Mouse (Mus musculus): ENCODE data around the gene Tut1. TPM values are rescaled to one million over a fixed set of nuclear protein-coding genes. Genes with fewer than 3 reads are reported as not detected.
"Not testable (repeated sequence)": the region's sequence is repeated elsewhere in the genome, so short reads cannot be mapped to it uniquely, and the experiment has no call there.

The Tut1 gene
- total and polyA plus RNA-seq, 2 experiments from 2014 or later = 10.4 to 18.0 TPM

DNA sequence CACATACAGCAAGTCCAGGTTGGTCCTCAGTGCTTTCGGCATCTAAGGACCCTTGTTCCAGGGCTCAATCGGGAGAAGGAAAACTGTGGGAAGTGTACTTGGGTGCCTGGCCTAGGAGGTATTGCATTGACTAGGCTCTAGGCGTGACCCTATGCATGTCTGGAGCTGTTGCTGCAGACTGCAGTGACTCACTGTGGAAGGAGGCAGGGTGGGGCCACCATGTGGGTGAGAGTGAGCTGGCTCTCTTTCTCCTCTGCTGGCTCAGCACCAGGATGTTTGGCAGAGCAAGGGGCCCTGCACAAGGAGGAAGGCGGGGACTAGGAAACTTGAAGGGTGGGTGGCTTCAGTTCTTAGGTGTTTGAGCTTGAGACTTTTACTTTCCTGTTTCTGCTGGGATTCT, 43.9 kb downstream of the Tut1 start:
- ATAC-seq (ENCODE audit: insufficient read depth, low read depth) = peak; percentile 79

DNA sequence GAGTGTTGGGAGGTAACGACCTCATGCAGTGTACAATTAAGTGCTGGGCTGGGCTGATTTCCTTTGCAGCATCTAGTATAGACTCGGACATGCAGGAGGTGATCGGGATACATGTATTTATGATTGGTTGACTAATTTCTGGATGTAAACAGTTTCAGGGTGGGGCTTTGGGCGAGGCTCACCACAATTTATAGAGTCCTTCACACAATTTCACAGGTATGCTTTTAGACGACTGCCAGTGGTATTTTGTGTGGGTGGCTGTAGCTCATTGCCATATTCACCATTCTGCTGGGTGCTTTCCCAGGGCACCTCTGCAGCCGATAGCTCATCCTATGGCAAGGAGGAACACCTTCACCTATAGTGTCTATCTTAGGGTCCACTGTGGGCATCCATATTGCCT, 44.9 kb downstream of the Tut1 start:
- Histone ChIP-seq H3K27ac (ENCODE audit: low read depth) (no peak overlapping the region), H3K9ac (replicated peaks; ENCODE audit: low read depth, low read length) (no peak overlapping the region), H3K36me3 (replicated peaks; ENCODE audit: control insufficient read depth, insufficient read depth, low read length) (peaks cover 51% of the 10 kb centered on the region), H3K4me1 (ENCODE audit: control insufficient read depth, insufficient read depth) (peaks cover 54% of the 10 kb centered on the region), H3K4me2 (ENCODE audit: low read depth, low read length) (no peak overlapping the region), H3K9me3 (replicated peaks; ENCODE audit: control insufficient read depth, low read length) (no peaks in the 10 kb centered on the region), H3K4me3 (ENCODE audit: low read depth, low read length) (no peak overlapping the region), H3K27me3 (ENCODE audit: control insufficient read depth, insufficient read depth, low read length) (no peaks in the 10 kb centered on the region)
- WGBS = 76% methylated on average over 6 of the region's 6 CpGs
- TF ChIP-seq EP300 (IDR thresholded peaks at IDR 0.05; ENCODE audit: low read depth) = no peak
- TF ChIP-seq CTCF (IDR thresholded peaks at IDR 0.05; ENCODE audit: low read depth) = no peak
- no peak for DNase-seq (ENCODE audit: low spot score)
- no peak for ATAC-seq (ENCODE audit: insufficient read depth, low read depth)

More for the DNA sequence above, 43.9 kb downstream of the Tut1 start:
- TF ChIP-seq EP300 (IDR thresholded peaks at IDR 0.05; ENCODE audit: low read depth) (peak; percentile 33; the same call in 1 of the 2 replicates), CTCF (IDR thresholded peaks at IDR 0.05; ENCODE audit: low read depth) (no peak)
- peak; percentile 85 for DNase-seq (ENCODE audit: low spot score)
- Histone ChIP-seq H3K36me3 (replicated peaks; ENCODE audit: control insufficient read depth, insufficient read depth, low read length) (peaks cover 41% of the 10 kb centered on the region), H3K9me3 (replicated peaks; ENCODE audit: control insufficient read depth, low read length) (no peaks in the 10 kb centered on the region), H3K4me2 (ENCODE audit: low read depth, low read length) (peak overlapping the region; percentile 36), H3K27me3 (ENCODE audit: control insufficient read depth, insufficient read depth, low read length) (no peaks in the 10 kb centered on the region), H3K27ac (ENCODE audit: low read depth) (peak overlapping the region; percentile 68), H3K9ac (replicated peaks; ENCODE audit: low read depth, low read length) (no peak overlapping the region), H3K4me3 (ENCODE audit: low read depth, low read length) (no peak overlapping the region), H3K4me1 (ENCODE audit: control insufficient read depth, insufficient read depth) (peaks cover 64% of the 10 kb centered on the region)
- WGBS = 14% methylated on average over 4 of the region's 4 CpGs

DNA sequence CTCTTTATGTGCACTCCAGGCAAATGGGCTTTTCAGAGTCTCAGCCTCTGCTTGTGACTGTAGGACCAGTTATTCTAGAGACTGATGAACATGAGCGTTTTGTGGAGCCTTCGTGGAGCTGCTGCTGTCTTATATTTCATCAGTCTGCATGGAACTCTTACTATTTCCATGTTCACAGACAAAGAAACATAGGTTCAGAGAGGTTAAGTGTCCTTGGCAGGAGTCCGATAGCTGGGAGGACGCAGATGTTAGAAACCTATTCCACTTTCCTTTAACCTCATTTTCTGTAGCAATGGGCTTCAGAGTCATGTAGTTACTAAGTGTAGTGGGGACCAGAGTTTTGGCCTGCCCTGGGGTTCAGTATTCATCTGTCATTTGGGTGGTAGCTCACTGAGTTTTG, 45.6 kb downstream of the Tut1 start:
- H3K9ac ChIP-seq (replicated peaks; ENCODE audit: low read depth, low read length) = no peak overlapping the region
- H3K27ac ChIP-seq (ENCODE audit: low read depth) = no peak overlapping the region
- no peak overlapping the region for H3K4me3 ChIP-seq (ENCODE audit: low read depth, low read length)
- DNase-seq (ENCODE audit: low spot score) = no peak
- H3K4me1 ChIP-seq (ENCODE audit: control insufficient read depth, insufficient read depth) = peaks cover 48% of the 10 kb centered on the region
- TF ChIP-seq EP300 (IDR thresholded peaks at IDR 0.05; ENCODE audit: low read depth) = no peak
- TF ChIP-seq CTCF (IDR thresholded peaks at IDR 0.05; ENCODE audit: low read depth) = no peak
- H3K27me3 ChIP-seq (ENCODE audit: control insufficient read depth, insufficient read depth, low read length) = no peaks in the 10 kb centered on the region
- ATAC-seq (ENCODE audit: insufficient read depth, low read depth) = no peak
- H3K4me2 ChIP-seq (ENCODE audit: low read depth, low read length) = no peak overlapping the region
- H3K36me3 ChIP-seq (replicated peaks; ENCODE audit: control insufficient read depth, insufficient read depth, low read length) = peaks cover 58% of the 10 kb centered on the region
- WGBS = 72% methylated on average over 4 of the region's 4 CpGs
- no peaks in the 10 kb centered on the region for H3K9me3 ChIP-seq (replicated peaks; ENCODE audit: control insufficient read depth, low read length)

DNA sequence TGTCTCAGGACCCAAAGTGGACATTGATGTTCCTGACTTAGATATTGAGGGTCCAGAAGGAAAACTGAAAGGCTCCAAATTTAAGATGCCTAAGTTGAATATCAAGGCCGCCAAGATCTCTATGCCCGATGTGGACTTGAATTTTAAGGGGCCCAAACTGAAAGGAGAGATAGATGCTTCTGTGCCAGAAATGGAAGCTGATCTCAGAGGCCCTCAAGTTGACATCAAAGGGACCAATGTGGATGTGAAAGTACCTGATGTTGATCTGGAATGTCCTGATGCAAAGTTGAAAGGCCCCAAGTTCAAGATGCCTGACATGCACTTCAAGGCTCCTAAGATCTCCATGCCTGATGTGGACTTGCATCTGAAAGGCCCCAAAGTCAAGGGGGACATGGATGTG, 53.3 kb downstream of the Tut1 start:
- not testable (repeated sequence) for ATAC-seq (ENCODE audit: insufficient read depth, low read depth); H3K4me2 ChIP-seq (ENCODE audit: low read depth, low read length); H3K4me3 ChIP-seq (ENCODE audit: low read depth, low read length); H3K9ac ChIP-seq (replicated peaks; ENCODE audit: low read depth, low read length); H3K9me3 ChIP-seq (replicated peaks; ENCODE audit: control insufficient read depth, low read length); H3K27ac ChIP-seq (ENCODE audit: low read depth); DNase-seq (ENCODE audit: low spot score); H3K27me3 ChIP-seq (ENCODE audit: control insufficient read depth, insufficient read depth, low read length); H3K4me1 ChIP-seq (ENCODE audit: control insufficient read depth, insufficient read depth)
- peaks cover 69% of the 10 kb centered on the region for H3K36me3 ChIP-seq (replicated peaks; ENCODE audit: control insufficient read depth, insufficient read depth, low read length)
- WGBS = 95% methylated on average over 2 of the region's 2 CpGs

Other genes starting within 250 kb of the Tut1 start
Only the 30 nearest of the 32 such genes appear.
- not detected in 2 replicates for gene 1700092M07Rik, start 213.1 kb upstream of the Tut1 start, total RNA-seq (2014; rRNA removed; ENCODE audit: low replicate concordance)
- 0.38 TPM in 1 of 2 replicates, not detected in the other for gene 1700092M07Rik, start 213.1 kb upstream of the Tut1 start, polyA plus RNA-seq (2015; fragmentation: Nextera tagmentation; extraction: Ambion mirVana)
- 104 and 105 TPM in 2 replicates for gene Stx5a, start 212.4 kb upstream of the Tut1 start, total RNA-seq (2014; rRNA removed; ENCODE audit: low replicate concordance)
- 57.0 and 63.6 TPM in 2 replicates for gene Stx5a, start 212.4 kb upstream of the Tut1 start, polyA plus RNA-seq (2015; fragmentation: Nextera tagmentation; extraction: Ambion mirVana)
- gene Nxf1, start 196.8 kb upstream of the Tut1 start, total RNA-seq (2014; rRNA removed; ENCODE audit: low replicate concordance) = 42.3 and 46.8 TPM in 2 replicates
- 54.8 and 59.2 TPM in 2 replicates for gene Nxf1, start 196.8 kb upstream of the Tut1 start, polyA plus RNA-seq (2015; fragmentation: Nextera tagmentation; extraction: Ambion mirVana)
- gene Tmem223, start 182.9 kb upstream of the Tut1 start, total RNA-seq (2014; rRNA removed; ENCODE audit: low replicate concordance) = 283 and 306 TPM in 2 replicates
- 214 and 228 TPM in 2 replicates for gene Tmem223, start 182.9 kb upstream of the Tut1 start, polyA plus RNA-seq (2015; fragmentation: Nextera tagmentation; extraction: Ambion mirVana)
- gene Tmem179b, start 179.4 kb upstream of the Tut1 start, total RNA-seq (2014; rRNA removed; ENCODE audit: low replicate concordance) = 38.6 and 83.7 TPM in 2 replicates
- 46.7 and 49.1 TPM in 2 replicates for gene Tmem179b, start 179.4 kb upstream of the Tut1 start, polyA plus RNA-seq (2015; fragmentation: Nextera tagmentation; extraction: Ambion mirVana)
- 11.7 and 14.9 TPM in 2 replicates for gene Taf6l, start 167.4 kb upstream of the Tut1 start, total RNA-seq (2014; rRNA removed; ENCODE audit: low replicate concordance)
- gene Taf6l, start 167.4 kb upstream of the Tut1 start, polyA plus RNA-seq (2015; fragmentation: Nextera tagmentation; extraction: Ambion mirVana) = 12.8 and 14.5 TPM in 2 replicates
- 47.7 and 59.8 TPM in 2 replicates for gene Polr2g, start 155.3 kb upstream of the Tut1 start, total RNA-seq (2014; rRNA removed; ENCODE audit: low replicate concordance)
- gene Polr2g, start 155.3 kb upstream of the Tut1 start, polyA plus RNA-seq (2015; fragmentation: Nextera tagmentation; extraction: Ambion mirVana) = 143 and 144 TPM in 2 replicates
- gene Zbtb3, start 151.3 kb upstream of the Tut1 start, total RNA-seq (2014; rRNA removed; ENCODE audit: low replicate concordance) = 1.5 and 1.6 TPM in 2 replicates
- 2.7 and 3.1 TPM in 2 replicates for gene Zbtb3, start 151.3 kb upstream of the Tut1 start, polyA plus RNA-seq (2015; fragmentation: Nextera tagmentation; extraction: Ambion mirVana)
- gene Ttc9c, start 134.5 kb upstream of the Tut1 start, total RNA-seq (2014; rRNA removed; ENCODE audit: low replicate concordance) = 20.0 and 27.2 TPM in 2 replicates
- gene Ttc9c, start 134.5 kb upstream of the Tut1 start, polyA plus RNA-seq (2015; fragmentation: Nextera tagmentation; extraction: Ambion mirVana) = 21.1 and 21.4 TPM in 2 replicates
- gene Hnrnpul2, start 133.8 kb upstream of the Tut1 start, total RNA-seq (2014; rRNA removed; ENCODE audit: low replicate concordance) = 7.1 and 12.6 TPM in 2 replicates
- 2.5 and 2.6 TPM in 2 replicates for gene Hnrnpul2, start 133.8 kb upstream of the Tut1 start, polyA plus RNA-seq (2015; fragmentation: Nextera tagmentation; extraction: Ambion mirVana)
- gene AC129217.1, start 124.1 kb upstream of the Tut1 start, total RNA-seq (2014; rRNA removed; ENCODE audit: low replicate concordance) = 7.0 TPM in 1 of 2 replicates, not detected in the other
- not detected in 2 replicates for gene AC129217.1, start 124.1 kb upstream of the Tut1 start, polyA plus RNA-seq (2015; fragmentation: Nextera tagmentation; extraction: Ambion mirVana)
- gene Bscl2, start 116.4 kb upstream of the Tut1 start, total RNA-seq (2014; rRNA removed; ENCODE audit: low replicate concordance) = 34.7 and 54.2 TPM in 2 replicates
- gene Bscl2, start 116.4 kb upstream of the Tut1 start, polyA plus RNA-seq (2015; fragmentation: Nextera tagmentation; extraction: Ambion mirVana) = 32.1 and 33.3 TPM in 2 replicates
- not detected in 2 replicates for gene Gng3, start 114.7 kb upstream of the Tut1 start, total RNA-seq (2014; rRNA removed; ENCODE audit: low replicate concordance)
- gene Gng3, start 114.7 kb upstream of the Tut1 start, polyA plus RNA-seq (2015; fragmentation: Nextera tagmentation; extraction: Ambion mirVana) = 0.29 and 0.48 TPM in 2 replicates
- gene Lrrn4cl, start 103.1 kb upstream of the Tut1 start, total RNA-seq (2014; rRNA removed; ENCODE audit: low replicate concordance) = 5.8 and 8.4 TPM in 2 replicates
- 1.5 and 1.8 TPM in 2 replicates for gene Lrrn4cl, start 103.1 kb upstream of the Tut1 start, polyA plus RNA-seq (2015; fragmentation: Nextera tagmentation; extraction: Ambion mirVana)
- 58.1 and 100.0 TPM in 2 replicates for gene Ubxn1, start 82.4 kb upstream of the Tut1 start, total RNA-seq (2014; rRNA removed; ENCODE audit: low replicate concordance)
- gene Ubxn1, start 82.4 kb upstream of the Tut1 start, polyA plus RNA-seq (2015; fragmentation: Nextera tagmentation; extraction: Ambion mirVana) = 138 and 141 TPM in 2 replicates
- 12.6 and 38.2 TPM in 2 replicates for gene Uqcc3, start 72.9 kb upstream of the Tut1 start, total RNA-seq (2014; rRNA removed; ENCODE audit: low replicate concordance)
- 91.9 and 102 TPM in 2 replicates for gene Uqcc3, start 72.9 kb upstream of the Tut1 start, polyA plus RNA-seq (2015; fragmentation: Nextera tagmentation; extraction: Ambion mirVana)
- 0.65 and 1.3 TPM in 2 replicates for gene Lbhd1, start 70.1 kb upstream of the Tut1 start, total RNA-seq (2014; rRNA removed; ENCODE audit: low replicate concordance)
- 30.3 and 31.2 TPM in 2 replicates for gene Lbhd1, start 70.1 kb upstream of the Tut1 start, polyA plus RNA-seq (2015; fragmentation: Nextera tagmentation; extraction: Ambion mirVana)
- not detected in 2 replicates for gene Gm49403, start 69.9 kb upstream of the Tut1 start, total RNA-seq (2014; rRNA removed; ENCODE audit: low replicate concordance)
- not detected in 2 replicates for gene Gm49403, start 69.9 kb upstream of the Tut1 start, polyA plus RNA-seq (2015; fragmentation: Nextera tagmentation; extraction: Ambion mirVana)
- 28.4 and 31.4 TPM in 2 replicates for gene 1810009A15Rik, start 65.0 kb upstream of the Tut1 start, total RNA-seq (2014; rRNA removed; ENCODE audit: low replicate concordance)
- gene 1810009A15Rik, start 65.0 kb upstream of the Tut1 start, polyA plus RNA-seq (2015; fragmentation: Nextera tagmentation; extraction: Ambion mirVana) = 37.3 and 40.5 TPM in 2 replicates
- gene Gm49416, start 64.9 kb upstream of the Tut1 start, total RNA-seq (2014; rRNA removed; ENCODE audit: low replicate concordance) = not detected in 2 replicates
- gene Gm49416, start 64.9 kb upstream of the Tut1 start, polyA plus RNA-seq (2015; fragmentation: Nextera tagmentation; extraction: Ambion mirVana) = not detected in 2 replicates
- gene Ints5, start 60.8 kb upstream of the Tut1 start, total RNA-seq (2014; rRNA removed; ENCODE audit: low replicate concordance) = 25.6 and 32.0 TPM in 2 replicates
- gene Ints5, start 60.8 kb upstream of the Tut1 start, polyA plus RNA-seq (2015; fragmentation: Nextera tagmentation; extraction: Ambion mirVana) = 12.8 and 14.2 TPM in 2 replicates
- 56.3 and 65.5 TPM in 2 replicates for gene Ganab, start 55.8 kb upstream of the Tut1 start, total RNA-seq (2014; rRNA removed; ENCODE audit: low replicate concordance)
- 25.6 and 26.4 TPM in 2 replicates for gene Ganab, start 55.8 kb upstream of the Tut1 start, polyA plus RNA-seq (2015; fragmentation: Nextera tagmentation; extraction: Ambion mirVana)
- 41.5 and 54.2 TPM in 2 replicates for gene B3gat3, start 33.5 kb upstream of the Tut1 start, total RNA-seq (2014; rRNA removed; ENCODE audit: low replicate concordance)
- gene B3gat3, start 33.5 kb upstream of the Tut1 start, polyA plus RNA-seq (2015; fragmentation: Nextera tagmentation; extraction: Ambion mirVana) = 26.8 and 29.1 TPM in 2 replicates
- gene Rom1, start 24.5 kb upstream of the Tut1 start, total RNA-seq (2014; rRNA removed; ENCODE audit: low replicate concordance) = 1.5 and 10.2 TPM in 2 replicates
- 3.2 TPM in 2 replicates for gene Rom1, start 24.5 kb upstream of the Tut1 start, polyA plus RNA-seq (2015; fragmentation: Nextera tagmentation; extraction: Ambion mirVana)
- gene Eml3, start 24.3 kb upstream of the Tut1 start, total RNA-seq (2014; rRNA removed; ENCODE audit: low replicate concordance) = 6.7 and 21.0 TPM in 2 replicates
- 9.6 and 10.1 TPM in 2 replicates for gene Eml3, start 24.3 kb upstream of the Tut1 start, polyA plus RNA-seq (2015; fragmentation: Nextera tagmentation; extraction: Ambion mirVana)
- gene Mta2, start 12.0 kb upstream of the Tut1 start, total RNA-seq (2014; rRNA removed; ENCODE audit: low replicate concordance) = 55.1 and 57.9 TPM in 2 replicates
- 47.6 and 51.5 TPM in 2 replicates for gene Mta2, start 12.0 kb upstream of the Tut1 start, polyA plus RNA-seq (2015; fragmentation: Nextera tagmentation; extraction: Ambion mirVana)
- 407 and 439 TPM in 2 replicates for gene Eef1g, start 13.2 kb downstream of the Tut1 start, total RNA-seq (2014; rRNA removed; ENCODE audit: low replicate concordance)
- 172 and 173 TPM in 2 replicates for gene Eef1g, start 13.2 kb downstream of the Tut1 start, polyA plus RNA-seq (2015; fragmentation: Nextera tagmentation; extraction: Ambion mirVana)
- gene Ahnak, start 35.4 kb downstream of the Tut1 start, total RNA-seq (2014; rRNA removed; ENCODE audit: low replicate concordance) = 122 and 135 TPM in 2 replicates
- gene Ahnak, start 35.4 kb downstream of the Tut1 start, polyA plus RNA-seq (2015; fragmentation: Nextera tagmentation; extraction: Ambion mirVana) = 56.8 and 59.1 TPM in 2 replicates
- 8.9 TPM in 1 of 2 replicates, not detected in the other for gene Scgb1a1, start 134.1 kb downstream of the Tut1 start, total RNA-seq (2014; rRNA removed; ENCODE audit: low replicate concordance)
- 1.3 and 98.2 TPM in 2 replicates for gene Scgb1a1, start 134.1 kb downstream of the Tut1 start, polyA plus RNA-seq (2015; fragmentation: Nextera tagmentation; extraction: Ambion mirVana)
- 7.3 and 10.6 TPM in 2 replicates for gene Asrgl1, start 181.8 kb downstream of the Tut1 start, total RNA-seq (2014; rRNA removed; ENCODE audit: low replicate concordance)
- 22.2 and 22.7 TPM in 2 replicates for gene Asrgl1, start 181.8 kb downstream of the Tut1 start, polyA plus RNA-seq (2015; fragmentation: Nextera tagmentation; extraction: Ambion mirVana)

Measured in heart, postnatal 0 days (tissue).